Mouse (Mus musculus) T-cell, adult 66 days (primary cell): Measurements from ENCODE around the gene Galnt7. TPM values are rescaled to one million over a fixed set of nuclear protein-coding genes. Genes with fewer than 3 reads are reported as not detected.

Source experiments
- total RNA-seq, 2 experiments: library from RNA; stranded (reverse); gene quantifications; 3 replicates in 1 of 2; 4 replicates in 1 of 2; pipeline ENCODE4 v1.2.4; 2023

Galnt7 gene
- 10 to 100 TPM; 42.7 to 43.5 TPM for total RNA-seq

GRCm38 (mm10) chr8:57652456-57653055 lies at the start of gene Galnt7:
Gene Galnt7 (minus strand): TSS chr8:57653032.

GRCm38 (mm10) chr8:57511316-57512118 lies 141.3 kb downstream of the Galnt7 start, which contains the start of gene Hmgb2:
Gene Hmgb2 (plus strand): TSS chr8:57511907.

DNA sequence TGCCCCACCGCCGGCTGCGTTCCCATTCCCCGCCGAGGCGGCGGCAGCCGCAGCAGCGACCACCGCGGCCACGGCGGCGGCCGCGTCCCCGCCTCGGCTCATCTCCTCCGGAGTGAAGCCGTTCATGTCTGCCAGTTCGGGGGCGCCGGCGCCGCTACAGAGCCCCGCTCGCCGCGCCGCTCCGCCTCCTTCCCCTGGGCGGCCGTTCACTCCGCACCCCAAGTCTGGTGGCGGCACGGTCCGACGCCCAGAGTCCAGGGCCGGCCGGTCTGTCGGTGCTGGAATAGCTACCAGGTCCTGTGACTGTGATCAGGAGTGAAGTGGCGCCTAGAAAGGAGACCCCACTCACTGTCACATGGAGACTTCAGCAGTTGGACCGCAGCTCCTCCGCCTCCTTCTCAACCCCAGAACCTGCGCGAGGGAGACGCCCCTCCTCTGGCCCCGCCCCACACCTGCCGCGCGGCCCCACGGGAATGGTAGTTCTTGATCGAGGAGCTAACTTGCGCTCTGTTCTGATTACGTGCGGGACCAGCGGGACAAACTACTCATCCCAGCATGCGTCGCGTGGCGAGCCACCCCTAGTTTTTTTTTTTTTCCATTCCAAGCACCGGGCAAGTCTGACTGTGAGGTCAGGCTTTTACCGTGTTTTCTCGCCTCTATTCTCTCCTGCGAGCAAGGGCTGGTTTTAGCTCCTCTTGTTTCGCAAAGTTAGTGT lies 165.2 kb downstream of the Galnt7 start, which contains the start of gene Sap30:
Sap30 (minus strand) TSS at position 420 of the 715 bp plus-strand sequence.

Other genes with a start within 250 kb of the Galnt7 start
- gene Scrg1, start 197.1 kb downstream of the Galnt7 start, total RNA-seq = not detected
- gene Sap30, start 165.2 kb downstream of the Galnt7 start, total RNA-seq = 1 to 10 TPM; 6.4 to 8.1 TPM
- 100 to 1,000 TPM; 163 to 257 TPM for gene Hmgb2, start 141.1 kb downstream of the Galnt7 start, total RNA-seq